Comparison of ENCODE assay signal across 8 mouse cellular contexts in the genomic region with DNA sequence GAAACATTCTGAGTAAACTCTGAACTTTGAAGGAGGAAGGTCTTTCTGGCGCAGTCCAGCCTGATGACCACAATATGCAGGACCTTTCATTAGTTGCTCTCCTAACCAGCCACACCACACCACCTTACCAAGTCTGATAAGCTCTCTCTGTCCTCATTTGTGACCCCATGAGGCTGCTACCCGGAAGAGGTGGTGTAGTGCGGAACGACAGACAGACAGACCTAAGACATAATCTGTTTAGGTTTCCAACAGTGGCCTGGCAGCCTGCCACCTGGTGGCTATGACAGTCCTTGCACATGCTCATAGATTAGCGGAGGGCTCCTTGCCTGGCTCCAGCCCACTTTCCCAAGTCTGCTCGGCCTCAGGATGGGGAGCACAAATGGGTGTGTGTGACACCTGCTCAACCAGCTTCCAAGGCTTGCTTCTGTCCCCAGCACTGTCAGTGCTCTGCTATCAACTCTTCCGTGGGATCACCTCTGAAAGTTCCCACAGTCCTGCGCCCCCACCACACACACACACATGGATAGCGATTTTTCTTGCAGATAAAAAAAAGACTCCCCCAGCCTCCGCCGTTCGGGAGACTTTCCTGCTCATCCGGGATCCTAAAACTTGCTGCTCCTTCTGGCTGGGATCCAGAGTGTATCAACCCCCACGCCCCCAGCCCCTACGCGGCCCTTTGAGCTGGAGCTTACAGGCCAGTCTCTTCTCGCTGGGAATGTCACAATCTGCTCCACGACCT. TPM values are rescaled to one million over a fixed set of nuclear protein-coding genes. Genes with fewer than 3 reads are reported as not detected.
DNase-seq lines count a peak whose midpoint lies in the region; ATAC-seq and TF ChIP-seq lines count a peak whose summit lies in the region.

No protein-coding gene starts in this region.

- peak overlapping the region; percentile 51 for H3K9ac ChIP-seq in embryonic facial prominence, embryonic 13.5 days

- peak; percentile 33 to 47 for DNase-seq in cerebellum, adult 18-20 months
- DNase-seq in cerebellum, adult 11-12 months = no peak
- DNase-seq in R1 (ENCODE audit: low read depth, low spot score) = peak; percentile 87
- peak; percentile 61 to 74 for DNase-seq in heart, postnatal 36 days
- peak; percentile 52 to 54 for DNase-seq in left cerebral cortex, adult 2 months (ENCODE audit: extremely low spot score in 1 of 2, low spot score in 2 of 2)
- peak; percentile 78 for DNase-seq in right cerebral cortex, postnatal 4 days

- intact Hi-C loops in heart, postnatal 36 days (cut with DNase I) = loop anchor here (1.0 to 10.0 kb wide), 2 partner anchors 55 to 201 kb away; partner anchors contain the start of gene Tex22
- intact Hi-C loops in left cerebral cortex, adult 2 months (cut with DNase I) = no loop called here

- WGBS in embryonic facial prominence, embryonic 13.5 days = 17% methylated on average over 18 of the region's 18 CpGs

- no peak for ATAC-seq in embryonic facial prominence, embryonic 13.5 days (ENCODE audit: insufficient number of reproducible peaks, insufficient read depth, low FRiP score, low TSS enrichment, low read depth)
- ATAC-seq in megakaryocyte progenitor cell, adult 5-6 weeks (replicated peaks; ENCODE audit: poor library complexity) = peak; percentile 68

- peaks cover 53% of the 10 kb centered on the region for H3K4me1 ChIP-seq in embryonic facial prominence, embryonic 13.5 days

- H3K4me3 ChIP-seq in embryonic facial prominence, embryonic 13.5 days = peak overlapping the region; percentile 17
- no peak overlapping the region for H3K4me3 ChIP-seq in left cerebral cortex, adult 2 months

- no peaks in the 10 kb centered on the region for H3K36me3 ChIP-seq in embryonic facial prominence, embryonic 13.5 days

- H3K27me3 ChIP-seq in embryonic facial prominence, embryonic 13.5 days = peaks cover 84% of the 10 kb centered on the region

- TF ChIP-seq CTCF in left cerebral cortex, adult 2 months (IDR thresholded peaks at IDR 0.05) = peak; percentile 64

- 0 out of 2 replicates have a peak overlapping the region, but pooled peaks have one; percentile 0 for H3K27ac ChIP-seq in embryonic facial prominence, embryonic 13.5 days
- no peak overlapping the region for H3K27ac ChIP-seq in left cerebral cortex, adult 2 months

- peak overlapping the region; percentile 46 for H3K4me2 ChIP-seq in embryonic facial prominence, embryonic 13.5 days

- no peaks in the 10 kb centered on the region for H3K9me3 ChIP-seq in embryonic facial prominence, embryonic 13.5 days

RNA-seq across cellular contexts. Expression of gene Gpr132, which starts 5.6 kb away (rescaled TPM):
- polyA plus RNA-seq in embryonic facial prominence, embryonic 13.5 days (2015; fragmentation: Nextera tagmentation; extraction: Ambion mirVana) = 0.17 TPM in 1 of 2 replicates, not detected in the other
- under 1 TPM; 0.19 TPM for total RNA-seq in heart, postnatal 36 days (2021)
- under 1 TPM in 1 of 2 experiments, not detected in 1; 0.18 TPM for total RNA-seq in left cerebral cortex, adult 2 months (2021)
- total RNA-seq in megakaryocyte progenitor cell, adult 5-6 weeks (2015) = 11.4 and 14.1 TPM in 2 replicates
- total RNA-seq in megakaryocyte progenitor cell, adult 5-6 weeks (2017) = 5.7 and 6.1 TPM in 2 replicates

RNA-seq across cellular contexts. Expression of gene Cdca4, which starts 44.4 kb away (rescaled TPM):
- 139 and 147 TPM in 2 replicates for polyA plus RNA-seq in embryonic facial prominence, embryonic 13.5 days (2015; fragmentation: Nextera tagmentation; extraction: Ambion mirVana)
- total RNA-seq in heart, postnatal 36 days (2021) = 1 to 10 TPM; 6.1 to 6.6 TPM
- total RNA-seq in left cerebral cortex, adult 2 months (2021) = 10 to 100 TPM; 10.5 to 12.4 TPM
- total RNA-seq in megakaryocyte progenitor cell, adult 5-6 weeks (2015) = 64.3 and 68.9 TPM in 2 replicates
- total RNA-seq in megakaryocyte progenitor cell, adult 5-6 weeks (2017) = 56.8 and 63.6 TPM in 2 replicates

RNA-seq across cellular contexts. Expression of gene Jag2, which starts 56.0 kb away (rescaled TPM):
- polyA plus RNA-seq in embryonic facial prominence, embryonic 13.5 days (2015; fragmentation: Nextera tagmentation; extraction: Ambion mirVana) = 7.4 and 11.5 TPM in 2 replicates
- total RNA-seq in heart, postnatal 36 days (2021) = 10 to 100 TPM; 24.4 to 28.4 TPM
- total RNA-seq in left cerebral cortex, adult 2 months (2021) = 10 to 100 TPM; 57.9 to 62.2 TPM
- 0.64 and 0.78 TPM in 2 replicates for total RNA-seq in megakaryocyte progenitor cell, adult 5-6 weeks (2015)
- total RNA-seq in megakaryocyte progenitor cell, adult 5-6 weeks (2017) = 2.4 and 4.5 TPM in 2 replicates

Comparison
In these comparisons a context has a peak if more than half of its experiments do, and no peak if none do; other contexts are left out.
1. RNA of gene Gpr132, which starts 5.6 kb away (total RNA-seq): 5.7 to 14.1 TPM in megakaryocyte progenitor cell, adult 5-6 weeks; 0.19 TPM in heart, postnatal 36 days and 0.18 TPM in left cerebral cortex, adult 2 months; every median in the first group is over 4 times any median in the second.
2. RNA of gene Cdca4, which starts 44.4 kb away (total RNA-seq): 56.8 to 68.9 TPM in megakaryocyte progenitor cell, adult 5-6 weeks; 10.5 to 12.4 TPM in left cerebral cortex, adult 2 months and 6.1 to 6.6 TPM in heart, postnatal 36 days; every median in the first group is over 4 times any median in the second.
3. RNA of gene Jag2, which starts 56.0 kb away (total RNA-seq): 57.9 to 62.2 TPM in left cerebral cortex, adult 2 months and 24.4 to 28.4 TPM in heart, postnatal 36 days; 0.64 to 4.5 TPM in megakaryocyte progenitor cell, adult 5-6 weeks; every median in the first group is over 4 times any median in the second.